Mouse (Mus musculus) limb, embryonic 15.5 days (tissue): Measurements from ENCODE around the gene Grwd1. TPM values are rescaled to one million over a fixed set of nuclear protein-coding genes. Genes with fewer than 3 reads are reported as not detected.

Experiments used
- ATAC-seq: fragments of 200-750 bp; cut with Nextera tagmentation; 2 replicates; pipeline ENCODE4 v1.8.0; 2017; ENCODE audit warnings: low read depth, moderate TSS enrichment; ENCODE audit not compliant: insufficient number of reproducible peaks, low FRiP score, low TSS enrichment
- H3K27ac ChIP-seq: fragments of 300-500 bp; sonication (generic); 2 replicates; pipeline ENCODE4 v1.5.1; 2015; ENCODE audit warnings: moderate library complexity, mild to moderate bottlenecking, inconsistent platforms
- H3K27me3 ChIP-seq: fragments of 300-500 bp; sonication (generic); 2 replicates; pipeline ENCODE4 v1.6.1; 2015; ENCODE audit warnings: inconsistent platforms
- H3K36me3 ChIP-seq: fragments of 300-500 bp; sonication (generic); 2 replicates; pipeline ENCODE4 v1.6.1; 2015; ENCODE audit warnings: inconsistent platforms
- H3K4me1 ChIP-seq: fragments of 300-500 bp; sonication (generic); 2 replicates; pipeline ENCODE4 v1.6.1; 2015; ENCODE audit warnings: inconsistent platforms
- H3K4me2 ChIP-seq: fragments of 300-500 bp; sonication (generic); 2 replicates; pipeline ENCODE4 v1.6.1; 2015; ENCODE audit warnings: mild to moderate bottlenecking, inconsistent platforms
- H3K4me3 ChIP-seq: fragments of 300-500 bp; sonication (generic); 2 replicates; pipeline ENCODE4 v1.5.1; 2015; ENCODE audit warnings: mild to moderate bottlenecking, inconsistent platforms
- H3K9ac ChIP-seq: fragments of 300-500 bp; sonication (generic); 2 replicates; pipeline ENCODE4 v1.6.1; 2015; ENCODE audit warnings: inconsistent platforms
- H3K9me3 ChIP-seq: fragments of 300-500 bp; sonication (generic); 2 replicates; pipeline ENCODE4 v1.6.1; 2016; ENCODE audit warnings: inconsistent platforms
- WGBS: fragments of 180-500 bp; shearing (Covaris S2); methylation state at CpG from one replicate; pipeline ENCODE4 v1.1.7; 2015; 5-methylcytosine and 5-hydroxymethylcytosine counted together
- polyA plus RNA-seq: library from polyadenylated mRNA; unstranded; fragments of >200 nt; fragmentation: Nextera tagmentation; extraction: Ambion mirVana; gene quantifications from 2 replicates; pipeline ENCODE4 v1.2.1, GENCODE M21; 2015

The Grwd1 gene
- polyA plus RNA-seq, 1 experiment from 2014 or later = 56.3 TPM

- peaks cover 50% of the 10 kb centered on the region for H3K36me3 ChIP-seq
- no peak for ATAC-seq
- H3K4me3 ChIP-seq = peak overlapping the region; percentile 99
- peaks cover 35% of the 10 kb centered on the region for H3K4me1 ChIP-seq
- H3K9ac ChIP-seq = peak overlapping the region; percentile 99
- no peak overlapping the region for H3K27ac ChIP-seq
- H3K27me3 ChIP-seq = no peaks in the 10 kb centered on the region
- no peaks in the 10 kb centered on the region for H3K9me3 ChIP-seq
- whole genome bisulfite sequencing = 81% methylated on average over 8 of the region's 8 CpGs
- peak overlapping the region; percentile 62 for H3K4me2 ChIP-seq
These were observed 17.8 kb downstream of the Grwd1 start for GRCm38 (mm10) chr7:45812921-45813320.

DNA sequence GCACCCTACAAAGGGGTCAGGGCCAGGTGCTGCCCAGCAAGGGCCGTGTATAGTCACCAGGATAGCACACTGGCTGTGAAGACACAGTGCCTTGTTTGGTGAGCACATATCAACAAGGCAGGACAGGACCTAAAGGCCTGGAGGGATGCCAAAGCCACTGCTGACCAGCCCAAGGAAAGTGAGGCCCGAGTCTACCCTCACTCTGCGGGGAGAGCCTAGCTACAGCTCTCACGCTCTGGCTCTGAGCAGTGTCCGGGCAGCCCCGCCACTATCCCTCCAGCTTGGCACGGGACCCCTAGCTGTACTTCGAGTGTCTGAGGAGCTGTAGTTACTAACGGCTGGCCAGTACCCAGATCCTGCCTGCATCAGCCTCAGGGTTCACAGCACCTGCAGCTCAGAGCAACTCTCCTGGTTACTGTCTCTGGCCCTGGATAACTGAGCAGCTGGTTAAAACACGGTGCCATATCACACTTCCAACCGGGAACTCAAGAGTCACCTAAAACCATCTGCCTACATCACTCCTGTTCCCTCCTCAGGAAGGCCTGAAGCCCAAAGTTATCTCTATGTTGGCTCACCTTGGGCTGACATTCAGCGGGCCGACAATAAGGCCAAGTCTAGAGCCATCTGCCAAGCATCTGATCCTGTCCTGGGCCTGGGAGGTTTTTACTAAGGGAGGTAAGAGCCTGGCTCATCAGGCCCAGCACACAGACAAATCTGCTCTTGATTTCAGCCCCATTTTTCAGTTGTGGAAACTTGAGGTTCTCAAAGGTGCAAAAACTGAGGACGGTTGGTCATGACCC is 21.3 kb downstream of the Grwd1 start:
- Histone ChIP-seq H3K4me3 (no peak overlapping the region), H3K4me1 (peaks cover 26% of the 10 kb centered on the region), H3K9me3 (no peaks in the 10 kb centered on the region), H3K27ac (peak overlapping the region; percentile 5; the same call in 1 of the 2 replicates), H3K36me3 (peaks cover 72% of the 10 kb centered on the region), H3K9ac (no peak overlapping the region), H3K4me2 (no peak overlapping the region), H3K27me3 (no peaks in the 10 kb centered on the region)
- ATAC-seq = no peak
- 88% methylated on average over 14 of the region's 14 CpGs for WGBS

GRCm38 (mm10) chr7:45808471-45808870 is 22.3 kb downstream of the Grwd1 start:
- H3K4me1 ChIP-seq = peaks cover 26% of the 10 kb centered on the region
- no peaks in the 10 kb centered on the region for H3K9me3 ChIP-seq
- no peaks in the 10 kb centered on the region for H3K27me3 ChIP-seq
- no peak overlapping the region for H3K4me2 ChIP-seq
- no peak overlapping the region for H3K4me3 ChIP-seq
- ATAC-seq = no peak
- H3K9ac ChIP-seq = no peak overlapping the region
- 42% methylated on average over 9 of the region's 11 CpGs for WGBS
- 0 out of 2 replicates have a peak overlapping the region, but pooled peaks have one; percentile 5 for H3K27ac ChIP-seq
- H3K36me3 ChIP-seq = peaks cover 76% of the 10 kb centered on the region

- no peak overlapping the region for H3K27ac ChIP-seq
- peaks cover 68% of the 10 kb centered on the region for H3K36me3 ChIP-seq
- H3K9ac ChIP-seq = no peak overlapping the region
- H3K27me3 ChIP-seq = no peaks in the 10 kb centered on the region
- H3K9me3 ChIP-seq = no peaks in the 10 kb centered on the region
- H3K4me1 ChIP-seq = peaks cover 17% of the 10 kb centered on the region
- 59% methylated on average over 5 of the region's 5 CpGs for WGBS
- no peak for ATAC-seq
- no peak overlapping the region for H3K4me2 ChIP-seq
- H3K4me3 ChIP-seq = no peak overlapping the region
These were observed 24.8 kb downstream of the Grwd1 start for GRCm38 (mm10) chr7:45805941-45806340.

GRCm38 (mm10) chr7:45802551-45802950 is 28.2 kb downstream of the Grwd1 start:
- Histone ChIP-seq H3K4me2 (no peak overlapping the region), H3K4me1 (peaks cover 28% of the 10 kb centered on the region), H3K27me3 (peaks cover 11% of the 10 kb centered on the region), H3K27ac (no peak overlapping the region), H3K4me3 (no peak overlapping the region), H3K36me3 (peaks cover 34% of the 10 kb centered on the region), H3K9me3 (no peaks in the 10 kb centered on the region), H3K9ac (no peak overlapping the region)
- no peak for ATAC-seq
- 88% methylated on average over 6 of the region's 6 CpGs for WGBS

DNA sequence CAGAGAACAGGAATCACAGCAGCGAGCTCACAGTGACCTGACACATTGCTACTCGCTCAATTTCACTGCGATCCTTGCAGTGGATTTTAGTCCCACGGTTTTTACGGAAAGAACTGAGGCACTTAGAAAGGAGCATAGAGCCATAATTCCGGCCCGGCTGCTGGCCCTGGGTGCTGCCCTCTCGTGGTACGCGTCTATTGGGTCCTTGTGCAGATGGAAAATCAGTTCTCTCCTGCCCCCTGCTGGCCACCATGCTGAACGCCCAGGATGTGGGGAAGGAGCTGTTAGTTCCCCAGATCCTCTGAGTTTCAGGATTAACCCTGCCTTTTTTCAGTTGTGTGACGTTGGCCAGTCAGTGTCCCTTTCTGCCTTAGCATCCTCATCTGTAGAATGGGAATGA is 29.4 kb downstream of the Grwd1 start:
- WGBS = 2% methylated on average over 12 of the region's 12 CpGs
- H3K27me3 ChIP-seq = peaks cover 19% of the 10 kb centered on the region
- no peak overlapping the region for H3K9ac ChIP-seq
- H3K27ac ChIP-seq = peak overlapping the region; percentile 43; the same call in 1 of the 2 replicates
- peaks cover 22% of the 10 kb centered on the region for H3K36me3 ChIP-seq
- H3K4me2 ChIP-seq = peak overlapping the region; percentile 43
- peak overlapping the region; percentile 28 for H3K4me3 ChIP-seq
- no peaks in the 10 kb centered on the region for H3K9me3 ChIP-seq
- peaks cover 31% of the 10 kb centered on the region for H3K4me1 ChIP-seq
- ATAC-seq = no peak

GRCm38 (mm10) chr7:45800546-45801204 is 30.1 kb downstream of the Grwd1 start:
- peak overlapping the region; percentile 43 for H3K27ac ChIP-seq
- H3K9ac ChIP-seq = no peak overlapping the region
- H3K4me1 ChIP-seq = peaks cover 31% of the 10 kb centered on the region
- 16% methylated on average over 21 of the region's 25 CpGs for WGBS
- peak; percentile 38; the same call in 1 of the 2 replicates for ATAC-seq
- peaks cover 19% of the 10 kb centered on the region for H3K27me3 ChIP-seq
- peak overlapping the region; percentile 43 for H3K4me2 ChIP-seq
- H3K36me3 ChIP-seq = peaks cover 17% of the 10 kb centered on the region; the same call in 1 of the 2 replicates
- H3K4me3 ChIP-seq = peak overlapping the region; percentile 28
- no peaks in the 10 kb centered on the region for H3K9me3 ChIP-seq

GRCm38 (mm10) chr7:45800001-45800400 is 30.7 kb downstream of the Grwd1 start:
- Histone ChIP-seq H3K9me3 (no peaks in the 10 kb centered on the region), H3K36me3 (peaks cover 23% of the 10 kb centered on the region), H3K4me1 (peaks cover 31% of the 10 kb centered on the region), H3K4me2 (peak overlapping the region; percentile 43), H3K27ac (peak overlapping the region; percentile 22; the same call in 1 of the 2 replicates), H3K9ac (no peak overlapping the region), H3K27me3 (peaks cover 19% of the 10 kb centered on the region), H3K4me3 (peak overlapping the region; percentile 28)
- 33% methylated on average over 7 of the region's 7 CpGs for WGBS
- ATAC-seq = no peak

- Histone ChIP-seq H3K9me3 (no peaks in the 10 kb centered on the region), H3K27me3 (peaks cover 19% of the 10 kb centered on the region), H3K36me3 (peaks cover 33% of the 10 kb centered on the region), H3K9ac (no peak overlapping the region), H3K4me3 (peak overlapping the region; percentile 48; the same call in 1 of the 2 replicates), H3K27ac (no peak overlapping the region), H3K4me2 (peak overlapping the region; percentile 86; the same call in 1 of the 2 replicates), H3K4me1 (peaks cover 31% of the 10 kb centered on the region)
- no peak for ATAC-seq
- 57% methylated on average over 7 of the region's 7 CpGs for WGBS
These were observed 31.8 kb downstream of the Grwd1 start for GRCm38 (mm10) chr7:45798931-45799330.

GRCm38 (mm10) chr7:45798511-45798836 is 32.3 kb downstream of the Grwd1 start:
- peaks cover 19% of the 10 kb centered on the region for H3K27me3 ChIP-seq

GRCm38 (mm10) chr7:45797661-45798510 is 32.9 kb downstream of the Grwd1 start:
- WGBS = 3% methylated on average over 55 of the region's 60 CpGs
- peaks cover 36% of the 10 kb centered on the region for H3K36me3 ChIP-seq
- peak overlapping the region; percentile 37 for H3K9ac ChIP-seq
- peaks cover 19% of the 10 kb centered on the region for H3K27me3 ChIP-seq
- peak overlapping the region; percentile 86 for H3K4me2 ChIP-seq
- peak overlapping the region; percentile 48 for H3K4me3 ChIP-seq
- H3K27ac ChIP-seq = no peak overlapping the region
- no peak for ATAC-seq
- no peaks in the 10 kb centered on the region for H3K9me3 ChIP-seq
- H3K4me1 ChIP-seq = peaks cover 31% of the 10 kb centered on the region

More at GRCm38 (mm10) chr7:45798511-45798836, 32.3 kb downstream of the Grwd1 start:
- peak overlapping the region; percentile 37 for H3K9ac ChIP-seq
- H3K4me3 ChIP-seq = peak overlapping the region; percentile 48
- no peaks in the 10 kb centered on the region for H3K9me3 ChIP-seq
- H3K36me3 ChIP-seq = peaks cover 34% of the 10 kb centered on the region
- peaks cover 31% of the 10 kb centered on the region for H3K4me1 ChIP-seq
- peak overlapping the region; percentile 86 for H3K4me2 ChIP-seq
- no peak for ATAC-seq
- no peak overlapping the region for H3K27ac ChIP-seq
- 3% methylated on average over 19 of the region's 19 CpGs for whole genome bisulfite sequencing
